Mouse (Mus musculus): ENCODE data around the gene Evi5l.

DNA sequence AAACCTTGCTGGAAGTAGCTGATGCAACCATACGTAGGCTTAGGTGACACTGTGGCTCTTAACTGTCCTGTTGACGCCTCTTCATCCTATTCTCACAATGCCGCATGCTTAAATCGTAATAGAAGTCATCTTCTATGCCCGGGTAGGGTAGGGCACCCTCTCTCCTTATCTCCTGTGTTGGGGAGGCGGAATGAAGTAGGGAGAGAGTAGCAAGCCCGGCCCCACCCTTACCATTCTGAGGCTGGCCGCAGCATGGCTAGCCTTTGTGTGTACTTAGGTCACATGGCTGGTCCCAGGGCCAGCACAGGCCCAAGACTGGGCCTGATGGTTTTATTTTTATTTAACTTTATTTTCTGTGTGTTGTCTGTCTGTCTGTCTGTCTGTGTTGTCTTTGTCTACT lies 80.9 kb downstream of the Evi5l start:
- no peak for TF ChIP-seq CTCF (conservative IDR thresholded peaks at IDR 0.05; ENCODE audit: low read length)
- TF ChIP-seq POU5F1 (IDR thresholded peaks at IDR 0.05; ENCODE audit: borderline replicate concordance, low read length): no peak
